Mouse (Mus musculus) liver, postnatal 0 days (tissue): ENCODE data around the gene Haus2. TPM values are rescaled to one million over a fixed set of nuclear protein-coding genes. Genes with fewer than 3 reads are reported as not detected.
A peak's percentile ranks its signal among the peaks of the same experiment; 100 is the strongest.

Source experiments
- ATAC-seq: fragments of 200-750 bp; cut with Nextera tagmentation; 2 replicates; pipeline ENCODE4 v1.8.0; 2017; ENCODE audit warnings: mild to moderate bottlenecking, moderate library complexity
- DNase-seq: peaks from one replicate; pipeline ENCODE4 v3.0.0-alpha.2; 2016
- H3K27ac ChIP-seq: fragments of 300-500 bp; sonication (generic); 2 replicates; pipeline ENCODE4 v1.5.1; 2014; ENCODE audit warnings: antibody characterized with exemption, moderate library complexity, mild to moderate bottlenecking, low read depth
- H3K27me3 ChIP-seq: fragments of 300-500 bp; sonication (generic); 2 replicates; pipeline ENCODE4 v1.6.1; 2014; ENCODE audit warnings: low read length, control low read depth, mixed read lengths; ENCODE audit not compliant: insufficient read depth
- H3K36me3 ChIP-seq: fragments of 300-500 bp; sonication (generic); replicated peaks from 2 replicates; pipeline ENCODE4 v1.6.1; 2014; ENCODE audit warnings: mild to moderate bottlenecking, control low read depth, low read length, moderate library complexity, mixed read lengths; ENCODE audit not compliant: insufficient read depth
- H3K4me1 ChIP-seq: fragments of 300-500 bp; sonication (generic); 2 replicates; pipeline ENCODE4 v1.6.1; 2014; ENCODE audit warnings: antibody characterized with exemption, mild to moderate bottlenecking, control low read depth; ENCODE audit not compliant: insufficient read depth
- H3K4me2 ChIP-seq: fragments of 300-500 bp; sonication (generic); 2 replicates; pipeline ENCODE4 v1.6.1; 2014; ENCODE audit warnings: low read depth, mild to moderate bottlenecking, low read length, moderate library complexity, mixed read lengths
- H3K4me3 ChIP-seq: fragments of 300-500 bp; sonication (generic); 2 replicates; pipeline ENCODE4 v1.5.1; 2014; ENCODE audit warnings: low read depth, low read length
- H3K9ac ChIP-seq: fragments of 300-500 bp; sonication (generic); replicated peaks from 2 replicates; pipeline ENCODE4 v1.6.1; 2014; ENCODE audit warnings: mild to moderate bottlenecking, moderate library complexity
- H3K9me3 ChIP-seq: fragments of 300-500 bp; sonication (generic); 2 replicates; pipeline ENCODE4 v1.6.1; 2016; ENCODE audit warnings: mild to moderate bottlenecking, control low read depth, low read length, mixed read lengths
- CTCF ChIP-seq: sonication (generic); IDR thresholded peaks from 2 replicates; pipeline ENCODE4 v1.5.1; 2016; ENCODE audit warnings: antibody characterized with exemption, low read depth
- EP300 ChIP-seq: IDR thresholded peaks from 2 replicates; pipeline ENCODE4 v1.6.1; 2016; ENCODE audit warnings: antibody characterized with exemption, low read depth, mild to moderate bottlenecking
- whole genome bisulfite sequencing: fragments of 180-500 bp; shearing (Covaris S2); extraction: QIAGEN DNeasy Blood & Tissue Kit; methylation state at CpG from one replicate; pipeline ENCODE4 v1.1.7; 2014; ENCODE audit not compliant: insufficient replicate concordance; 5-methylcytosine and 5-hydroxymethylcytosine counted together
- polyA plus RNA-seq: library from polyadenylated mRNA; unstranded; fragments of >200 nt; fragmentation: Nextera tagmentation; extraction: Ambion mirVana; gene quantifications from 2 replicates; pipeline ENCODE4 v1.2.1, GENCODE M21; 2015

Gene Haus2
- polyA plus RNA-seq, 1 experiment from 2014 or later: 9.0 TPM

DNA sequence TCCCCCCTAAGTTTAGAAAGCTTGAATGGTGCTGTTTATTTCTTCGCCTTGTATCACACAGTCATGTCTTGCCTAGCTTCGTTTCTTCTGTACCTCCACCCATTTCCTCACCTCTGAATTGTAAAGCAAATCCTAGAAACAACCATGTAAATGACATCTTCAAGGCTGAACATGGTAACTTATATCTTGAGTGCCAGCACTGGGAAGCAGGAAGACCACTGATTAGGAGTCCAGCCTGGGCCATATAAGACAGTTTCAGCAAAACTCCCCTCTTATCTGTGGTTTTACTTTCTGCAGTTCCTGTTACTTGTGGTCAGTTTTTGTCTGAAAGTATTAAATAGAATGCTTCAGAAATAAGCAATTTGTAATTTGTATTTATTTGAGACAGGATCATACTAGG is 33.2 kb upstream of the Haus2 start:
- TF ChIP-seq EP300: peak; percentile 59; the same call in 1 of the 2 replicates
- no peak for TF ChIP-seq CTCF
- no peak for DNase-seq
- 0 out of 2 replicates have a peak overlapping the region, but pooled peaks have one; percentile 49 for H3K27ac ChIP-seq
- 27% methylated on average over 2 of the region's 2 CpGs for WGBS
- H3K4me2 ChIP-seq: no peak overlapping the region
- no peak overlapping the region for H3K4me3 ChIP-seq
- no peaks in the 10 kb centered on the region for H3K9me3 ChIP-seq
- ATAC-seq: 0 out of 2 replicates have a peak, but pooled peaks have one; percentile 26
- H3K9ac ChIP-seq: no peak overlapping the region
- H3K36me3 ChIP-seq: 0 out of 2 replicates have a peak, but pooled peaks cover 3% of the 10 kb centered on the region
- H3K27me3 ChIP-seq: no peaks in the 10 kb centered on the region
- H3K4me1 ChIP-seq: peaks cover 6% of the 10 kb centered on the region

DNA sequence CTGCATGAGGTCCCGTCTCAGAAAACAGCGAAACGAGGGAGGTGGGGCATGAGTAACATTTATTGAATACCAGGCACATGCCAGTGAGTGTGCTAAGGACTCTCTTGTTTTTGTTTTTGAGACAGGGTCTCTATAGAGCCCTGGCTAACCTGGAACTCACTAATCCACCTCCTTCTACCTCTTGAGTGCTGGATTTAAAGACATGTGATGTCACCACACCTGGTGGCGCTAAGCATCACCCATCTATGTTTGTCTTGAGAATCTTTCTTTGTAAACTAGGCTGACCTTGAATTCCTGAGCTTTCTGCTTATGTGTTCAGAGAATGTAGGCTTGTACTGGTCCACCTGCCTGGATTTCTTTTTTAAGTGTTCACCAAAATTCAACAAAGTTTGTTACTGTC is 31.4 kb upstream of the Haus2 start:
- Histone ChIP-seq H3K36me3 (0 out of 2 replicates have a peak, but pooled peaks cover 3% of the 10 kb centered on the region), H3K4me3 (no peak overlapping the region), H3K4me1 (peaks cover 6% of the 10 kb centered on the region), H3K4me2 (no peak overlapping the region), H3K27me3 (no peaks in the 10 kb centered on the region), H3K9ac (no peak overlapping the region), H3K27ac (0 out of 2 replicates have a peak overlapping the region, but pooled peaks have one; percentile 4), H3K9me3 (no peaks in the 10 kb centered on the region)
- DNase-seq (no peak), ATAC-seq (no peak)
- 61% methylated on average over 4 of the region's 4 CpGs for WGBS
- TF ChIP-seq EP300: no peak
- no peak for TF ChIP-seq CTCF

DNA sequence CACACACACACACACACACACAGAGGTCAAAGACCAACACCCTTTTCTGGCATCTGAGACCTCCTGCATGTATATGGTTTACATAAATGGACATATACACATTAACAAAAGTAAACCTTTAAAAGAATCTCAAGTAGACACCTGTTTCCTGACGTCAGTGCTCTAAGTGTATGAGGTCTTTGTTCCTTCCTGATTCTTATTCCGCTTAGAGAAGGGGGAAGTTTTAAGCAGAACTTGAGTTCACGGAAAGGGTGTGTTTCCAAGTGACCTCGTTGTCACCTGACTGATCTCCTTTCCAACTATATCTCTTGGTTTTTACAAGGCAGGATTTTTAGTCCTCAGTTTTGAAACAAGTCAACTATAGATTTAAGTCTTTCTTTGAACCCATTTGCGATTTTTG is 30.9 kb upstream of the Haus2 start:
- H3K9ac ChIP-seq: no peak overlapping the region
- no peak overlapping the region for H3K27ac ChIP-seq
- H3K4me3 ChIP-seq: no peak overlapping the region
- 0 out of 2 replicates have a peak, but pooled peaks cover 3% of the 10 kb centered on the region for H3K36me3 ChIP-seq
- peak; percentile 57; the same call in 1 of the 2 replicates for ATAC-seq
- 32% methylated on average over 5 of the region's 5 CpGs for WGBS
- H3K4me1 ChIP-seq: peaks cover 6% of the 10 kb centered on the region
- no peak overlapping the region for H3K4me2 ChIP-seq
- no peaks in the 10 kb centered on the region for H3K9me3 ChIP-seq
- no peak for TF ChIP-seq CTCF
- peak; percentile 48 for TF ChIP-seq EP300
- no peaks in the 10 kb centered on the region for H3K27me3 ChIP-seq
- DNase-seq: no peak

DNA sequence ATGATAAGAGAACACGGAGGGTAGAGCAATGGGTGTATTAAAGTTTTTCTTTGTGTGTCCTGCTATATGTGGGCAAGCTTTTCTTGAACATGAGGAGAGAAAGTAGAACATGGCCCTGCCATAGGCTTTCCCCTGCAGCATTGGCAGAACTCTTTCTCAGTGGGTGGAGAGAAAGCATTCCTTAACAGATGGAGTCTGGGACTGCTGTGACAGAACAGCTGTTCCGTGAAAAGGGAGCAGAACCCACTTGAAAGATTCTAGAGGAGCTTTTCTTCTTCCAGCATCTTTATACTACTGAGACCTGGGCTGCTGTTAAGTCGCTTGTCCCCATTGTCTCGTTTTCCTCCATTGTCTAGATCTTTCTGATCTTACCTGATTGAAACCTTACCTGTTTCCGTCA is 19.4 kb upstream of the Haus2 start:
- H3K4me2 ChIP-seq: no peak overlapping the region
- H3K9me3 ChIP-seq: no peaks in the 10 kb centered on the region
- ATAC-seq (no peak), DNase-seq (no peak)
- TF ChIP-seq CTCF (no peak), EP300 (no peak)
- no peaks in the 10 kb centered on the region for H3K27me3 ChIP-seq
- no peak overlapping the region for H3K9ac ChIP-seq
- no peaks in the 10 kb centered on the region for H3K4me1 ChIP-seq
- H3K36me3 ChIP-seq: peaks cover 36% of the 10 kb centered on the region
- no peak overlapping the region for H3K4me3 ChIP-seq
- no peak overlapping the region for H3K27ac ChIP-seq
- WGBS: 86% methylated on average over 5 of the region's 5 CpGs

DNA sequence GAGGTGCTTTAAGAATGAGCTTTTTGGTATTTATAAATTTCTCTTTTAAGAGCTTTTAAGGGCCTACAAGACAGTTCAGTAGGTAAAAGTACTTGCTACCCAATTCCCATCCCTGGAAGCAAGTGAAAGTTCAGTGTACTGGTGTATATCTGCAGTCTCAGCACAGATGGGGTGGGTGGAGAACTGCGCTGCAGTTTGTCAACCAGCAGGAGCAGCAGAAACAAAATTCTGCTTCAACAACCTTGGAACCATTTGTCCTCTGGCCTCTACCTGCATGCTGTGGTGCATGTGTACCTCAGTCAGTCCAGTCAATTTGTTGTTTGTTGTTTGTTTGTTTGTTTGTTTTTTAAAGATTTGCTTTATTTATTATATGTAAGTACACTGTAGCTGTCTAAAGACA is 17.0 kb upstream of the Haus2 start:
- H3K4me1 ChIP-seq: no peaks in the 10 kb centered on the region
- no peak overlapping the region for H3K27ac ChIP-seq
- ATAC-seq: no peak
- H3K9me3 ChIP-seq: no peaks in the 10 kb centered on the region
- no peak overlapping the region for H3K4me2 ChIP-seq
- no peak for DNase-seq
- H3K36me3 ChIP-seq: peaks cover 39% of the 10 kb centered on the region
- H3K4me3 ChIP-seq: no peak overlapping the region
- WGBS: 81% methylated on average over 1 of the region's 1 CpGs
- no peak overlapping the region for H3K9ac ChIP-seq
- H3K27me3 ChIP-seq: no peaks in the 10 kb centered on the region
- 0 out of 2 replicates have a peak, but pooled peaks have one; percentile 7 for TF ChIP-seq CTCF
- TF ChIP-seq EP300: no peak

DNA sequence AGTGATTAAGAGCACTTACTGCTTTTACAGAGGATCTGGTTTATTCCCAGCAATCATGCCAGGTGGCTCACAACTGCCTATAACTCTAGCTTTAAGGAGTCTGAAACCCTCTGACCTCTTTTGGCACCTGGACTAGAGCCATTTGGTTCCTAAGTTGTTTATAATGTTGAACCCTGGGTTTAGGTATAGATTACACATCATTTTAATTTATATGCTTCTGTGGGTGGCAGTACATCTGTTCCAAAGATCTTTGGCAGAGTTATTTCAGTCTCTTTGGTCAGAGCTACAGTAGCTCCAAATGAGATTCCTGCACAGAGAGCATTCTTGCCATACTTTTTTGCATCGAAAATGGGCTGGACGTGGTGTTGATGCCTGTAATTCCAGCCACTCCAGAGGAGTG is 11.4 kb upstream of the Haus2 start:
- Histone ChIP-seq H3K36me3 (peaks cover 52% of the 10 kb centered on the region), H3K27me3 (no peaks in the 10 kb centered on the region), H3K4me2 (no peak overlapping the region), H3K9me3 (no peaks in the 10 kb centered on the region), H3K27ac (no peak overlapping the region), H3K9ac (no peak overlapping the region), H3K4me3 (no peak overlapping the region), H3K4me1 (no peaks in the 10 kb centered on the region)
- DNase-seq (no peak), ATAC-seq (no peak)
- TF ChIP-seq EP300 (no peak), CTCF (no peak)
- WGBS: 79% methylated on average over 2 of the region's 2 CpGs

DNA sequence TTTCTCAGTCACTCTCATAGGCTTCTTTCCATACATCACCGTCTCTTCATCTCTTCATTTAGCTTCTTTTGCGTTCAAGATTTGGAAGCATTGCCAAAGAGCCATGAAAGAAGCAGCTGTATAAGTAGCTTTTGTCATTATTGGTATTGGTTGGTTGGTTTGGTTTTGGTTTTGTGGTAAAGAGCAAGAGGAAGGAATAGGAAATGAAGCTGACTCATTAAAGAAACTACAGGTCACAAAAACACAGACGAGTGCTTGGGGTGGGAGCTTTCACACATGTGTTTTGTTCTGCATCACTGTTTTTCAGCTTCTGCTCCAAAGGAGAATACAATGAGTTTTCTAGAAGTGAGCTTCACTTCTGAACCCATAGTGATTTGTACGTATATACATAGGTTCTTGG is 9.7 kb upstream of the Haus2 start:
- Histone ChIP-seq H3K4me3 (no peak overlapping the region), H3K27me3 (no peaks in the 10 kb centered on the region), H3K9me3 (no peaks in the 10 kb centered on the region), H3K4me2 (no peak overlapping the region), H3K4me1 (no peaks in the 10 kb centered on the region), H3K27ac (no peak overlapping the region), H3K9ac (no peak overlapping the region), H3K36me3 (peaks cover 44% of the 10 kb centered on the region)
- no peak for ATAC-seq
- WGBS: 74% methylated on average over 4 of the region's 4 CpGs
- no peak for TF ChIP-seq EP300
- no peak for TF ChIP-seq CTCF
- no peak for DNase-seq
